Mouse (Mus musculus): ENCODE measurements at regions not wholly inside any gene's neighbourhood (a gene's known extent, or its start where the extent isn't known, plus 50 kb on each side); places are given as distances from the start of the nearest gene placed in this dataset.

DNA sequence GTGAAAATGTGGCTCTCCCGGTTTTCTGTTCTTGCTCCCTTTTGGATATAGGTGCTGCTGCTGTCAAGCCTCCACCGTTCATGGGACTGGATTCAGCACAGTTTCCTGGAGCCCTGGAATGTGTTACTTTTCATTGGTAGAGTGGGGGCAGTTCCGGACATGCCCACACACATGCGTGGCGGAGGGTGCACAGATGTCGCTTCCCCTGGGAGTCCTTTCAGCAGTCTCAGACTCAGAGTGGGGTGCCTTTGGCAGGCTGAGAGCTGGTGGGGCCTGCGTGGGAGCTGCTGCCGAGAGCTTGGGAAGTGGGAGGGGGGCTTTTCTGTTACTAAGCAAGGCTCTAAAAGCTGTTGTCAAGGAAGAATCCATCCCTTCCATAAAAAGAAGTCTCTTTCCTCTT lies 274.3 kb downstream of the Emp1 start:
- TF ChIP-seq EP300 (optimal IDR thresholded peaks at IDR 0.05) (no peak), CTCF (IDR thresholded peaks at IDR 0.05; ENCODE audit: low read depth) (no peak)

Measured in stomach, postnatal 0 days (tissue).